Mouse (Mus musculus): ENCODE measurements at regions not wholly inside any gene's neighbourhood (a gene's known extent, or its start where the extent isn't known, plus 50 kb on each side); places are given as distances from the start of the nearest gene placed in this dataset.
A peak's percentile ranks its signal among the peaks of the same experiment; 100 is the strongest.

DNA sequence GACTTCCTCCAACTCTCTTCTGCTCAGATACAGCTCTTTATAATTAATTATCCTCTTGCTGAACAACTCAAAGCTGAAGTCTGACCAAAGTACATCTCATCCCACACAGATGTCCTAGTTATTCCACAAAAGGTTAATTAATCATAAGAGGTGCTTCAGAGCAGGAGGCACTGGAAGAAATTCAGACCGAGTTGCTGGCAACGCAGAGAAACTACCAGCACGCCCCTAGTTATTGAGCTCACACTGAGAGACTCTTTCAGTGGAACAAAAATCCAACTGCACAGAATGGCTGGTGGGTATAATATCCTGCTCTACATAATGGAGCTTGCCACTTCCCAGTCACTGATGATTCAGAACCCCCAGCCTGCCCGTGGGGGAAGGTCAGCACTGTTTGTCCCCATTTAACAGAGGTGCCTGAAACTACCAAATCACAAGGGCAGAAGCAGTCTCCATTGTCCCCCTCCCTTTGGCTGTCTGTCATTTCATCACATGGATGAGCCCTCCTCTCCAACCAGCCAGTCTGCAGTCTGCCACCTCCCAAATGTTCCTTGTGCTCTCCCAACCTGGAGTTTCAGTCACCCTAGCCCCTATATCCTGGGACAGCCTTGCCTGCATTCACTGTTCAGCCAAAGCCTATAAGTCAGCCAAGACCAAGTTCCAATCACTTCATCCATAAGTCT, 170.3 kb upstream of the Creb1 start:
- DNase-seq (ENCODE audit: extremely low spot score): no peak

DNA sequence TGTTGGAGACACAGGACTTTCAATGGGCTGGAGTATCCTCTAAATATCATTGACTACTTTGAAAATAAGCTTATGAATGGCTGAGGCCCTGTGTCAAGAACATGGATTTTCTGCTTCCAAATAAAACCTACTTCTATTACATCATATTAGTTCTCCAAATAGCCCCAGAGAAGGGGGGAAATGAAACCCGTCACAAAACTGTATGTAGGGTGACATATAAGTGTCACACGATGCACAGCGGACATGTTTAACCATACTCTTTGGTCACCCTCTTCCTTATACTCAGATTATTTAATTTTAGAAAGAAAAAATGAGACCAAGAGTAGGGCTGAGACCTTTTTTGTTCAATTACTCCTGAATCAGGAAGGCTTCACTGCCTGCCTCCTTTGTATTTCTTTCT, 189.2 kb upstream of the Creb1 start:
- DNase-seq (ENCODE audit: extremely low spot score): no peak

DNA sequence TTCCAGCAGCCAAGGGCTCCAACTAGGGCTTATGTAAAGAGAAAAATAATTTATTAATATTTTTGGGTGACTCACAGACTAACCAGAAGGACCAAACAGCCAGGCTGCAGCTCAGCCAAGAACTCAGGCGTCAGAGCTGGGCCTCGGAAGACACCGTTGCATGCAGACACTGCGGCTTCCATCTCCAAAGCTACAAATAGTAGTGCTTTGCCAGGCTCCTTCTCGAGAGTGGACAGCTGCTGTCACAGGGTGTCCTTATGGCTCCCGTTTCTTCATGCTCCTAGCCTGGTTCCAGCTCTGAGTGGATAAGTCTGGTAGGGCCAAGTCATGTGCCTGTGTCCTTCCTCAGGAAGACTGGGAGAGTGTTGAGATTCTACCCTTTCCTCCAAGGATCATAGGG, 190.8 kb upstream of the Creb1 start:
- no peak for DNase-seq (ENCODE audit: extremely low spot score)

DNA sequence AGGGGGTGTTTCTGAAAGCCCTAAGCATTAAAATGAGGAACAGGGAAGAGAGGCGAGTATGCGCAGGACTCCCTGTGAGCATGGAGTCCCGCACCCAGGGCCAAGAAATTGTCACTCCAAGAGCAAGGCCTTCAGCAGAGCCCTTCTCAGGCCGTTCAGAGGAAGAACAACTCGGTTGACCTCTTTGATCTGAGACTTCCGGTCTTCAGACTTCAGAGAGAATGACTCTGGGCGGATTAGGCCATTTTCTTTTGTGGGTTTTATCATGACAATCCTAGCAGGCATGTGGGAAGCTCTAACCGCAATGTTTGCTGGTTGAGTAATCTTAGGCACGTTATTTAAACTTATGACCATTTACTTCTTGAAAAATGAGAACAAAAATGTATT, 193.9 kb upstream of the Creb1 start:
- DNase-seq (ENCODE audit: extremely low spot score): peak; percentile 18

DNA sequence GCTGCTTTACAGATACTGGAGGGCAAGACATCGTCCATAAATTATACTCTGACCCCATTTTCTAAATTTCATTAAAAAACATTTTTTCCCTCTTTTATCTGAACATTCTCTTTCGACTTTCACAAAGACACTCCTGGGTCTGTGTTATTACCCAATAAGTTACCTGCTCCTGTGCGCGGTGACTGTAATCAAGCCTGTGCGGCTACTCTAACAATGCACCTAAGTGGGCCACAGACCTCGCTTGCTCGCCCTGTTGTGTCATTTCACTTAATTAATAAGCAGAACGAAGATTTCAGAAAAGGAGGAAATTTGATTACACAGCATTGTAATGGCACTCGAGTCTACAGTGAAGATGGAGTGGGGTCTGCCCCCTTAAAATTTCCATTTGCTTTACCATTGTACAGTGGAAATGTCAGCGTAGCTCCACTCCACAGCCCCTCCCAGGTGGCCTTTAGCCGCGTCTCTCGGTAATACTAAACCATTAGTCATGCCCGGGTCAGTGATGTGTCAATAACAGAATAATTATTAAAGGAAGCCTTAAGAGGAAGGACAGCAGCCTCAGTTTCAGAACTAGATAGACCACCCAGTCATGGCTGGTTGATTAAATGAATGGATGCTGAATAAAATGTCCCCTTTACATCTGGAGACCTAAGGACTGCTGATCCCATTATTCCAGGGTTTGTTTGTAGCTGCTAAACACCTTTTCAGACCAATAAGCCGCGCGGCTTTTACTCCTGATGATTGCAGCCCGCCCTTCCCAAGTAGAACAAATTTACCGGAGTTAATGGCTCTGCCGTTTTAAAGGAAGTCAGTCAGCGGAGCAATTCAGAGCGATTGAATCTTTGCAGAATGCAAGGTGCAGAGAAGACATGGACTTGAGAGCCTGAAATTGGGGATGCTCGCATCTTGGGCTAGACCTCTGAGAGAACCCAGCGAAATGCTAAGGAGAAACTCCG, 194.5 kb upstream of the Creb1 start:
- DNase-seq (ENCODE audit: extremely low spot score): peak; percentile 9

DNA sequence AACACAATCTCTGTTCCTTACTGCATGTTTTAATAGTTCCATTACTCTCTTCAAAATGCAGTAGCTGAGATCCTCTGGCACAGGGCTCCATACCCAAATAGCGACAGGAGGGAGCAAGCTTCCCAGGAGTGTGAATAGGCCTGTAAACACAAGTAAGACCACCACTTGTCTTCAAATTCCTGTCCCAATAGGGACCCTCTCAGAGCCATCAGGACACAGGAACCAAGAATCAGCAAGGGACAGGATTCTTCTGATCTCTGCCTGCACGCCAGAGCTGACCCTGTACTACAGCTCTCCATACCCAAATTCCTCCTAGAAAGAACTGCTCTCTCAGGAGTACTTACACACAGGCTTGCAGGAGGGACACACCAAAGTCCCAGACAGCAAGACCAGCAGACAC, 200.9 kb upstream of the Creb1 start:
- no peak for DNase-seq (ENCODE audit: extremely low spot score)

DNA sequence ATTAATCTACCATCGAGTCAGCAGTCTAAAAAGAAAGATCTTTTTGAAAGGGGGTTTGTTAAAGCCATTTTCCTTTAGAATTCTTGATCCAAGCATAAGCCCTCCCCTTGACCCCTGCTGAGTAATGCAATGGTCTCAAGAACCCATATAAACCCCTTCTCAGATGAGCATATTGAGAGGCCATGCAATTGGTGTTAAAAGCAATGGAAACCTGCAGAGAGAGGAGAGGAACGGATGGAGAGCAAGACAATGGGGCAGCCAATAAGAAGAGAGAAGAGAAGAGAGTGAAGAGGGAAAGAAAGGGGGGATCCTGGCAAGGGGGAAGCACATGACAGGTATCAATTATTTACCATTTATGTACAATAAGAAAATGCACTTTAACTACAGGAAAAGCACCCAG, 201.7 kb upstream of the Creb1 start:
- DNase-seq (ENCODE audit: extremely low spot score): no peak

DNA sequence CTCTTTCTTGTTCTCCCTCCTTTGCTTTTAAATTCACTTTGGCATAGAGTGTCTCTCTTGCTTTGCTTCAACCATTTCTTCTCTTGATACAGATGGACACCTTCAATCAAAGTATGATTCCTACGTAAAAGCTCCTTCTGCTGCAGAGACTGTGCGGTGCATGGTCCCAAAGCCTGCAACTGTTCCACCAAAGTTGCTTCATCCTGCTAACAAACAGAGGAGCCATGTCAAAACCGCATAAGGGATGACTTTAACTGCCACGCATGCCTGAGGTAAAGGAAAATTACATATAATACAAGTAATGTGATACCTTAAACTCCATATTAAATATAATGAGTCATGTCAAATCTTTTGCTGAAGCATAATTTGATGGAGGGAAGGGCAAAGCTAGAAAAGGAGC, 200.1 kb upstream of the Klf7 start:
- DNase-seq (ENCODE audit: extremely low spot score): no peak

DNA sequence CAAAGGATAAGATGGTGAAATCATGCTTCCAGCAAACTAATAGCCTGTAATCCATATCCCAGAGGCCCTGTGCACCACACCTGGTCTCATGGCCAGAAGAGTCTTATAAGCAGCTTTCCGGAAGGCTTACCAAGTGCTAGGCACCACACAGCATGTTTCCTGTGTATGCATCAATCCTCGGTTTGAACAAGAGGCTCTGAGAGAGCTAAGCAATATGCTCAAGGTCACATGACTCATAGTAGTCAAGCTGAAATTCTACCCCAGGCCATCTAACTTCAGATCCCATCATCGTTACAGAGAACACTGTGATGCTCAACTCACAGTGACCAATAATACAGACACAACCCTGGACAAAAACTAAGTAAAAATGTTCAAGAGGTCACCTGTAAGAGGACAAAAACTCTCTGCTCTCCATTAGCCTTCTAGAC, 197.1 kb upstream of the Klf7 start:
- DNase-seq (ENCODE audit: extremely low spot score): no peak

DNA sequence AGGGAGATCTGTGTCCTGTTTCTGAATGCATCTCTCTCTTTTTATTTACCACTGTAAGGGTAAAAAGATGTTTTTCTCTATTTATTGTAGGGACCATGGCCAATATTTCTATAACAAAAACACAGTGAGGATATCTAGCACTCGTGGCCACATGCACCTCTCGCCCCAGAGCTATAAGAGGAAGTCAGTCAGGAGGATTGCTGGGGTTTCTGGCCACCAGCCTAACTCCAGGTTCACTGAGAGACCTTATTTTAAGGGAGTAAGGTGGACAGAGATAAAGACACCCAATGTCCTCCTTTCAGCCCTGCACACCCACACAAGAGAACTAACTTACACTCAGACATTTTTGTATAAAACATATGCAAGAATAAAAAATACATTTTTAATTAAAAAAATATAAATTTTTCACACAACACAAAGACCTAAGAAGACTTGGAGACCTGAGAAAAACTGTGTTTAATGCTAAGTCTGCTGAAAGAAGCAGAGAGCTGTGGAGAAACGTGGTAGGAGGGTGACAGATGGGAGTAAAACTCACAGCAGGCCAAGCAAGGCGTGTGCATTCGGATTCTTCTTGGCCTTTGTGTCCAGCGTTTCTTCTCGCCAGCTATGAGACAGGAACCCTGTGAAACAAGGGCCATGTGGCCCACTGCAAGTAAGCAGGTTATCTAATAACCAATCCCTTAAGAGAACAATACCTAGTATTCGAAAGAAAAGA, 196.5 kb upstream of the Klf7 start:
- no peak for DNase-seq (ENCODE audit: extremely low spot score)

DNA sequence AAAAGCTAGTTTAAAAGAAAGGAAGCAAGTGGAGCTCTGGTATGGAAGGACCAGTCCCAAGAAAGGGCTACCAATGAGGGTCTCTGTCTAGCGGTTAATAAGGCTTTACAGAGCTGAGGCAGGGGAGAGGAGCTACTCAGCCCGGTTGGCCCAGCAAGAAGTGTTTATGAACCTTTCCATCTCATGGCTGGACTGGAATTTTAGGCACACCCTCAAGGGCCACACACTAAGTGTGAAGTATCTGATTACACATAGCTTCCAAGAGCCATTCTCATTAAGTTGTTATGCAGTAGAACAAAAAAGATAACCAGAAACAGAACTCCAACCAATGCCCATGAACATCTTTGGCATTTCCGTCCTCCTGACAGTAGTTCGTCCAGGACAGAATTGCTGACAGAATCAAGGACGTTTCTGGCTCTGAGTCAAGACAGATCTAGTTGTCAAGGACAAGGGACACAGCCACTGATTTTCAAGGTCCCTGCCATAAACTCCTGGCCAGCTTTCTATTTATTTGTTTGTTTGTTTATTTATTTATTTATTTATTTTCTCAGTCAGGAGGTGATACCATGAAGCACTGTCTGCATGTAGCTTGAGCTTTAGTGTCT, 195.1 kb upstream of the Klf7 start:
- DNase-seq (ENCODE audit: extremely low spot score): no peak

DNA sequence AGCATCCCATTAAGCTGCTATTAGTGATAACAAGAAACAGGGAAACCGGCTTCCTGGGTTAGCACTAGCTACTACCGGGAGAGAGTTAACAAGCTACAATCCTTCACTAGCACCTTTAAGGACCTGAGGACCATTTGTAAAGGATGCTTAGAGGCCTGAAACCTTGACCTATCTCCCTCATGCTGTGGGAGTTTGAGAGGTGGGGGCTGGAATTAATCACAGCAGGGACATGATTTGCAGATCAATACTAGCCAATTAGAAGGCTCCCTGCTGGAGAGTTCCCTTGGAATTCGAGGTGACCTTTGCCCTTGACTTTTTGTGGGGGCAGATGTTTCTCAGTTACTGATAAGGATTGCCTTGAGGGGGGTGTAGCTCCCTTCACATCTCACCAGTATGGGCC, 189.3 kb upstream of the Klf7 start:
- DNase-seq (ENCODE audit: extremely low spot score): no peak

DNA sequence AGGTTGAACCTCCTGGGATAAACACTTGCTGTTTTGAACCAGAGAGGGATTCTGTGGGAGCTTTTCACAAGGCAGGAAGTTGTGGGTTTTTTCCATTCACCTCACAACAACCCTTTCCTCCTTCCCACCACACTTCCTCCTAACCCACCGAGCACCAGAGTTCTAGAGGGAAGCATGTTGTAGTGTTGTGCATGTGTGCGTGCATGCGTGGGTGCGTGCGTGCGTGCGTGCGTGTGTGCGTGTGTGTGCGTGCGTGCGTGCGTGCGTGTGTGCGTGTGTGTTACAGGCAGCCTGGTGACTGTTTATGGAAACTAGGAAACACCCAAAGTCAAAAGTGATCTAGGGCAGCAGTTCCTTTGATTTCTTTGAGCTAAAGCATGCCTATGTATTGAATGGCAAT, 186.5 kb upstream of the Klf7 start:
- DNase-seq (ENCODE audit: extremely low spot score): no peak

DNA sequence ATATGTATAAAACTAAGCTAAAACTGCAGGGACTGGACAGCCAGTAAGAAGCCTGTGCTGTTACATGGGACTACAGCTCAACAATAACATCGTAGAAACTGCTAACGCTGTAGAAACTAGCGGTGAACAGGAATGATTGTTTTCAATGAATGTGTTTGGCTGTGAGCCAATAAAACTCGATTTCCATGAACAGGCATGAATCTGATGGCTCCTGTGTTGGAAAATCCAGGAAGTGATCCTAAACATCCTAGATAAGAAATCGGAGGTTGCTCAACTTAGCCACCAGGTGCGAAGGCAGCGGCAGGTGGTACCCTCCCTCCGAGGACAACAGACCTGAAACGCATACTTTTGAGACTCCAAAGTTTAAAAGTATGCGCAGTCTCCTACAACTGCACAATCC, 186.0 kb upstream of the Klf7 start:
- DNase-seq (ENCODE audit: extremely low spot score): no peak

DNA sequence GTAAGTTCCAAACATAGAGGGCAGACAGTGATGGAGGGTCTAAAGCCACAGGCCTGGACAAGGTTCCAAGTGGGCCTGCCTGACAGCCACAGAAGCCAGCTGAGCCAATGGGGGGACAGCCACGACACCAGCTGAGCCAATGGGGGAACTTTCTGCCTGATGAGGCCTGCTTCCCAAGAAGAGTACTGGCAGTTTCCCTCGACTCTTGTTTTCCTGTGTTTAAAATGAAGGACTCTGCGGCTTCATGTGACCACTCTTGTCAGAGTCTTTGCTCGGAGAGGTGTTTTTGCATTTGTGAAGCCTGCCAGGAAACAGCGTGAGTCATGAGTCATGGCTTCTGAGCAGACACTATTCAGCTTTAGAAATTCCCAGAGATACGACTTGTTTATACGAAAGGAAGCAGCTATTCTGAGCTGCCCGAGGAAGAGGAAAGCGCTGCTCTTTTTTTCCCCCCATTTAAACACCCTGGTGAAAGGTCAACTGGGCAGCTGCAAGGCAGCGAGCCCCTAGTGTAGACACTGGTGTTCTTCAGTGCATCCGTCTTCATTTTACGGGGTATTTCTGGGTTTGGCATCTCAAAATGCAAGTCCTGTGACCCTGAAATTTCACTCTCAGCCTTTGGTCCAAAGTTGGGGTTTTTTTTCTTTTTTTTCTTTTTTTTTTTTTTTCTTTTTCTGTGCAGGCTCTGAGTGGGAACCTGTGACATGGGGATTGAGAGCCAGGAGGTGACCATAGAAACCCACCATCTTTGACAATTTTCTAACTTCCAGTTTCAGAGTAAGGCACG, 183.5 kb upstream of the Klf7 start:
- peak; percentile 33 for DNase-seq (ENCODE audit: extremely low spot score)

DNA sequence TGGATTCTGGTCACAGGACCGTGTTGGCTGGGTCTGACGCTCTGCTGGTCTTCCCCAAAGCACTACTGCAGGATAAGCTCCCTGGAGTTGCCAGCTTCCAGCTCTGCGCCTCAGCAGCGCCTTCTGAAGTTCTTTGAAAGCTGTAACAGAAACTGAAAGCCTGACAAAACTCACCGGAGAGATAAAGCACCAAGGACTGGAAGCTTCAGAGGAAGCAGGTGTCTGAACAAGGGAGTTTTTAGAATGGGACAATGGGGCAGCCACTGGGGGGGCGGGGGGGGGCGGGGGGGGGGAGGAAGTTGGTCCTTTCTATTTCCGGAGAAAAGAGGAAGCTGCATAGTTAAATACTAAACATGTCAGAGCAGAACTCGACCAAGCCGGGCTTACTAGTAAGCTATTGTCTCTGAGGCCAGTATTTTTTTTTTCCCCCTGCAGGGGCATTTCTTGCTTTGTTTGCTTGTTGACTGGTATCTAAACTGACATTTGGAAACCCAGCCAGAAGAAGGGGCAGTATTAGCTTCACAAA, 180.8 kb upstream of the Klf7 start:
- DNase-seq (ENCODE audit: extremely low spot score): peak; percentile 35

DNA sequence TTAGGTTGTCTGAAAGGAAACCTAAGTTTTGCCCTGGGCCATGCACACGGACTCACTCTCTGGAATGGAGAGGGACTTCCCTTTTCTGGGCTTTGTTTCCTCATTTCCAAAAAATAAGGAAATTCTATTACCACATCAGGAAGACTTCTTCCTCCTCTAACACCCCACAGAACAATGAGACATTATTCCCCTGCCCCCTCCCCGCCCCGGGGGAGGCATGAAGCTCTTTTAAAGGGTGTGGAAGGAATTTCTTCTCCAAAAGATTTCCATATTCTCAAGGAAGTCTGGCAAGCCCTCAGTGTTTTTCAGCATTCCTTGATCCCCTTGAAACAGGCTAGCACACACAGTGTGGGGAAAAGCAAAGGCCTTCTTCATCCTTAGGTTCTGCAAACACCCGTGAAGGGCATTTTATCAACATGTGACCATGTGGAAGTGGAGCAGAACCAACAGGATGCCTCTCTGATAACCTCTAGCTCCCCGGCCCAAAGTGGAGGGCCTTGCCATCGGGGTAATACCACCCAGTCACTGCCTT, 179.5 kb upstream of the Klf7 start:
- no peak for DNase-seq (ENCODE audit: extremely low spot score)

DNA sequence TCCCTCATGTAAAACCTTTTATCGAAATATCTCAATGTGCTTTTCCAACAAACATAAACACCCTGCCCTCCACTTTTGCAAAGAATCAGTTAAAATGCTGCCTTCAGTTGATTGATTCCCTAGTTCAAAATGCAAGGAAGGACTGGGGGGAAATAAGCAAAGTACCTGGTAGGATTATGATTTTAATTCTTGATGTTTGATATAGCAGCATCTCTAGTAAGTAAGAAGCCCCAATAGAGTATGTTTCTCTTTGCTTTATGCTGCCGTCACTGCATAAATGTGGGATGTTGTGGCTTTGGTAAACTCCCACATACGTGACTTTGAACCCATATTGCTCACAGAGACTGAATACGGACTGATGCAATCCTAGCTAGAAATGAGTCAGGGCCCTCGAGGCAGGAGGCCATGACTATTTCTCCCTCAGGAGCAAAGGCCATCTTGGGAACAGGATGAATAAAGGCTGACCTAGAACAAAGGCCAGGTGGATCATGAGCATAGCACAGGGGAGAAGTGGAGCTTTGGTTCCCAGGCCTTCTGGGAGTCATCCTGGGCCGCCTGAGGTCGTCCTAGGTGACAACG, 179.0 kb upstream of the Klf7 start:
- DNase-seq (ENCODE audit: extremely low spot score): no peak

DNA sequence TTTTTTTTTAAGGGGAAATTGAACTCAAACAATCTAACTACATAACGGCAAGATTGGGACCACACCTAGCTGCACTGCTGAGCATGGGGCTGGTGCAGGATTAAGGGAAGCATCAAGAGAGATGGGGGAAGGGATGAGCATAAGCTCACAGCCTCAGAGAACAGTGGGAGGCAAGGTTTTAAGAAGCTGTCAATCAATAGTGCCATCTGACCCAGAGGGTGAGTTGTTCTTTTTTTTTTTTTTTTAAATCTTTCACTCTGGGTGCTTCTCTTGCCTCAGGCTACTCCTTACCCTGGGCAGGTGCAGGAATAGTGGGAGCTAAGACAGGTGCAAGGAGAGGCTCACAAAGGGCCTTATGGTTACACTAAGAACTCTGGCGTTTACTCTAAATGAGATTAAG, 176.9 kb upstream of the Klf7 start:
- DNase-seq (ENCODE audit: extremely low spot score): no peak

DNA sequence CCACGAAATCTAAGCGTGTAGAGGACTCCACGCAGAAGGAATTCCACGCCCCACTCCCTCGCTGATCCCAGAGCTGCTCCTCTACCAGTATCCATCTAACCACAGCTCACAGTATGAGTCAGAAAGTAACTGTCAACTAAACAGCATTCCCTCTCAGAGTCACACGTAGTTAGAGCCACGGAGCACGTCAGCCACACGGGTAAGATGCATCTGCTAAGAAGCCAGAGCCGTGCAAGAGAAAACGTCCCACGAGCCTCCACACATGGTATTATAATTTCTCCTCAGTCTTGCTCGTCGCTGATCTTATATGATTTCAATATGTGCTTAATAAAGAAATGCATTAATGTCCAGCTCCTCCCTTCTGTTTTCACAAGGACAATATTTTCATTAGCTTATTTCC, 176.1 kb upstream of the Klf7 start:
- no peak for DNase-seq (ENCODE audit: extremely low spot score)

DNA sequence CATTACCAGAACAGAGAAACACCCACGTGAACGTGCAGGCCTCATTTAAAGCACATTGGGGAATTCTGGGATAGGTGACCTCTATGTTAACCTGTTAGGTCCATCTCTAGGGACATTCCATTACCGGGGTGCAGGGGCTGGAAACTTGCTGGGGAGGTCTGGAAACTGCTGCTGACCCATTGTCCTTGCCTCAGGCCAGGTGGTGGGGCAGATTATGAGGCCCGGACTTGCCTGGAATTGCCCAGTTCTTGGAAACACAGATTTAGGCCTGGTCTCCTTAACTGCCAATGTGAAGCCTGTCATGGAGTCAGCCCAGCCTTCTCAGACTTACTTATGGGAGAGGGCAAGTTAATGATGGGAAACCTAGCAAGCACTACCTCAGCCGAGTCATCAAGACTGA, 175.3 kb upstream of the Klf7 start:
- DNase-seq (ENCODE audit: extremely low spot score): no peak

Data from embryo, embryonic 9.5 days (tissue).